Mouse (Mus musculus) urinary bladder, postnatal 10 days (tissue): ENCODE data around the gene Ptprn2.

ENCODE experiments used
- DNase-seq: peaks from one replicate; pipeline ENCODE4 v3.0.0; 2022; ENCODE audit warnings: low spot score

Ptprn2 gene

DNA sequence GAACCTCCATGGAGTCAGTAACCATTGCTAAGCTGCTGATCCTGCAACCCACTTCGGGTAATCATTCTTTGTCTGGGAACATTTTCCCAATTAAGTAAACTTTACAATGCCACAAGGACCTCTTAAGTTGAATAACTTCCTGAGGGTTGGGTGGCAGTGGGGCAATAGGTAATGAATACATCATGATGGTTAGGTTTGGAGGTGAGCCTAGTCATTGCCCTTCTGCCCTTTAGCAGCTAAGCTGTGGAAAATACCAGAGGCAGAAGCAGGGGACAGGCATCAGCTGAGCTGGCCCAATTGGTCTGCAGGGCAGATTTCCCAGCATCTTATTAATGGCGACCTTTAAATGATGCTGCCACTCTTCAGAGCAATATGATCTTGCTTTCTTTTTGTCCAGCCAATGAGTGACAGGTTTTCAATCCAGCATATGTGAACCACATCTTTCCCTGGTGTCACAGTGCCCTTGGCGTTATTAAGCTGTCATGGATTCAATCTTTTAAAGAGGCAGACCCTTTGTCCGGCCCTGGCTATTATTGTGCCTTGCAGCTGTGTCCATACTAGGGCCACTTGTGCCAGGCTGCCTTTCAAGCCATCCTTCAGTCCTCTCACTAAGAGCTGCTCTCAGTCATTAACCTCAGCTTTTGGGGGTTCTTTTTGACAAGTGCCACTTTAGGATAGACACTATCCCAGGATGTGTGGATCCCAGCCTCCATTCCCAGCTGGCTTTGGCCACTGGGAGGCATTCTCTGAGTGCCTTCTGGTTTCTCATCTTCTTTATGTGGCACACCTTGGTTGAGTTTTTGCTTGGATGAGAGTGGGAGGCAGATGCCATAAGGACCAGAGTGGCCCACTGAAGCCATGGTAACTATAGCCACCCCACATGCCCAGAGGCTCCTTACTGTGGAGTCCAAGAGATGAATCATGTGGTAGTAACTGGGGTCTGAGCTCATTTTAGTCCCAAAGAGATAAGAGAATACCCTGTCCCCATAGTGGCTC lies 292.9 kb downstream of the Ptprn2 start:
- DNase-seq: no peak

DNA sequence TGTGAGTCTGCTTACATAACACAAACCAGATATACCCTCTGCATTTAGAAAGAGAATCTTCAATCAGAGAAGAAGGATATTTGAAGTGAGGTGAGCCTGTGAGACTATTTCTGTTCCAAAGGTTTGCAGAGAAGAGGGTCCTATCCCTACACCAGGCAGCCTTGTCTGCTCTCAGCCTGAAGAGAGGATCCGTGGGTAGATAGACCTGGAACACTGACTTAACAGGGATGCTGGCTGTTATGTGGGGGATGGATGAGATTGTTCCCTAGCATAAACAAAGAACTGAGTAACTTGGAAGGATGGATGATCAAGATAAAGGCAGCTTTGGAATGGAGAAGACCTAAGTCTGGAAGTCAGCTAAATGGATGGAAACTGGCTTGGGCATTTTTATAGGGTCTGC lies 294.9 kb downstream of the Ptprn2 start:
- DNase-seq: no peak

DNA sequence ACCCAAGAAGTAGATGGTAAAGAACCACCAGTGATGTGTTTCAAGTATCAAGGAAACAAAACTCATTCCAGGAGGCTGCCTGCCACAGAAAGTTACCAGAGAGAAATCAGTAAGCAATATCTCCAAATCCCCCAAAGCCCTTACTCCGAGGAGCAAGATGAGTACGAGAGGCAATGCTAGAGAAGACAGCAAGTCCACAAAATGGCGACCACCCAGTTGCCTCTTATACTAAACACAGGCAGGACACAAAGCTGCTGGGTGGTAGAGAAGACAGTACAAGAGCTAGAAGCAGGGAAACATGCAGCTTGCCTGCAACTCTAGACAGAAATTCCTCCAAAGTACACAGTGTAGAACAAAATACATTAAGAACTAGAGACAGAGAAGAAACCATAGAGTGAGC lies 300.2 kb downstream of the Ptprn2 start:
- DNase-seq: no peak

DNA sequence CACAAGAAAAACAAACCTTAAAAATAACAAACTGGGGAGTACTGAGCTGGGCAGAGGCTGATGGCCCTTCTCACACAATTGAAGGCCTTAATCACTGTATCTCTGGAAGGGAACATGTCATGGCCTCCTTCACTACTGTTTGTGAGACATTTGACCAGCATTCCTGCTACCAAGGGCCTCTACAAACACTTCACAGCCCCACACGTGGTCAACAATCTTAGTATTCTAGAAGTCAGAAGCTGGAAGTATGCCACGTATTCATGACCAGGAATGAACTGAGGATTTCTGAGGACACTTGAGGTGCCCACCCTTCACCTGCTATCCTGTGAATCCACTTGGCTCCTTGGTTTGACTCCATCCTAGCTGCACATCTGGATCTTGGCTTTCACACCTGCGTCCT lies 302.8 kb downstream of the Ptprn2 start:
- DNase-seq: no peak

DNA sequence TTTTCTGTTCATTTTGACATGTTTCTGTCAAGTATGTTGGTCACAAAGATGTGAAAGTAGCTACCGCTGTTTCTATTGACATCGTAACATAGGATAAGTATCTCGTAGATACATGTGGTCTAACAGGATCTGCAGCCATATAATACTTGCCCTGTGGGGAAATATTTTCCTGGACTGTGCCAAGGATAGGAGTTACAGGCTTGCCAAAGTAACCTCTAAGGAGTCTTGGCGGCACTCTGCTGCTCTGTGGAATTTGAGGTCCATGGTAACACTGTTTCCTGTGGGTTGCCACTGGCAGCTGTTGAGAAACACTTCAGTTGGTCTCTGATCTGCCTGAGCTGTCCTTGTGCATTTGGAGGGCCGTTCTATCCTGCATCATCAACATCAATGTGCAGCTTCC lies 317.8 kb downstream of the Ptprn2 start:
- DNase-seq: no peak

DNA sequence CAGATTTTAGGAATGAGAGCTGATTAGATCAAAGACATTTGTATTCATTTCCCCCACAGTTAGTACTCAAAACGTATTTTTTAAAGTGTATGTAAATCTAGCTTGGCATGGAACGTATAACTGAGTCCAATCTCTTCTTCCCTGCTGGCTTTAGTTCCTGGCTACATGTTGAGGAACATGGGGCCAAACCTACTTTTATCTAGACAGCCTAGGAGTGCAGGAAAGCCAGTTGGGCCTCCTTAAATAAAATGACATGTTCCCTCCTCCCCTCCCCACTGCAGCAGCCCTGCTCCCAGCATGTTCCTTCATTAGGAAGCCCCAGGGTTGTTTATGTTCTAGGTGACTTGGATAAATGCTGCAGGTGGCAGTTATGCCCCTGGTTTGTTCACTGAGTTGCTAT lies 319.2 kb downstream of the Ptprn2 start:
- no peak for DNase-seq

DNA sequence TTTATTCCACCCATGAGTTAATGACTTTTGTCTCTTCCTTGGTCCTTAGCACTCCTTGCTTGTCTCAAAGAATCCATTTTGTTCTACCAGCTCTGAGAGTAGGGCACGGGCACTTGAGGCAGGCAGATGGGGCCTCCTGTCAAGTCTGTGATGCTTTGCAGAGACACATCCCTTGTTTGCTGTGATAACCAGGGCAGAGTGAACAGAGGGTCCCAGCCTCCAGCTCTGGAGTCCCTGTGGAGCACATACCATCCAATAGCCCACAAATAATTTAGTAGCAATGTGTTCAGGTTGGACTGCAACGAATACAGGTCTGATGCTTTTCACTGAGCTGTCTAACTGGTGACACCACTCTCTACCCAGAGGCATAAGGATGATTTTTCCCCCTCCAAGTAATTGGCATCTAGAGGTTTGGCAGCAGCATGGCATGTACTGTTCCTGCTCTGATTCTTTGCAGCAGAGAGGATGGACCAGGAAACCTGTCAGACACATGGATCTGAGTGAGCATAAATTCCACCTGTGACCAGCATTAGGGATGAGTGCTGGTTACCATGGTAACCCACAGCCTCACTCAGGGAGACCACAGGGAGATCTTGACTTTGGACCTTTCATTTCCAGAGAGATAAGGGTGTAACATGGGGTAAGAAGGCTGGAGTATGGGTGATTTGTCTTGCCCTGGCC lies 319.7 kb downstream of the Ptprn2 start:
- no peak for DNase-seq

DNA sequence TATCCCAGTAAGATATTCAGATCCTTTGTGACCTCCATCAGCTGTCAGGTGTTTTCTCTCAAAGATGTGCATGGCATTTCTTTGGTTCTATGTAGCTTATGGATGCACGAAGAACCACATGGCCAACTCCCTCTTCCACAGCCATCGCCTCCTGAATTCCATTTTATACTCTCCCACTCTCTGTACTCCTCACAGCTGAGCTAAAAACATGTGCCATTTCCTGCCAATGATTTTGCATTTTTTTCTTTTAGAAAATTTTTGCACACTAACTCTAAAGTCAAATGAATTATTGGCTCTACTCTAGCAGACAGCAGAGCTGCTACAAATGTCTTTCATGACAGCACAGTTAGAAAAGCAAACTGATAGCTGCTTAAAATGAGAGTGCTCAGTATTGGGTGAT lies 320.6 kb downstream of the Ptprn2 start:
- DNase-seq: no peak

DNA sequence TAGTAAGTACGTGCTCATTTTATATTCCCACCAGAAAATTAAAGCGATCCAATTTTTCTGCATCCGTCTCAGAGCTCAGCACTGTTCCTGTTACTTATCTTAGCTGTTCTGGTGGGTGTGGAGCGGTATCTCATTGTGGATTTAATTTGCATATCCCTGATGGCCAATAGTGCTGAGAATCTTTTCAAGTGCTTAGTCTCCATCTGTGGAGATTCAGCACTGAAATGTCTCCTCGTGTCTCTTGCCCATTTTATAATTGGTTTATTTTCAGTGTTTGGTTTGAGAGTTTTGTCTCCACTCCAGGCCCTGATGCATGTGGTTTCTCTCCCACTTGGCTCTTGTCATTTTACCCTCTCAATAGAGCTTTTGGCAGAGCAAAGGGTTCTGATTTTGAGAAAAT lies 327.5 kb downstream of the Ptprn2 start:
- no peak for DNase-seq

DNA sequence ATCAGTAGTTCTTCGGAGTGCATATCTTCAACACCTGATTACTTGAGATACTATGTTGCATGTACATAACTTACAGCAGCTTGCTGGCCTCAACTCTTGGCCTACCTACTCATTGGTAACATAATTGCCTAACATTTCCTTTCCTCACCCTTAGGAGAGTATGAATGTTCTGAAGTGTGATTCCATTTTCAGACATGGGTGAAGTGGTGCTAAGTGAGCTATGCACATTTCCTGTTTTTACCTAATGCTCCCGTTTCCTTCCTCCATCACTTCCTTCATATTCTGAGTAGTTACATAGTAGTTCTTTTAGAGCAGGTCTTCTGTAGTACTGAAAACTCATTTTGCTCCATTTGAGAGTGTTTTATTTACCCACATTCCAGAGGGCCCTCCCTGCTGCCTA lies 334.3 kb downstream of the Ptprn2 start:
- DNase-seq: no peak

DNA sequence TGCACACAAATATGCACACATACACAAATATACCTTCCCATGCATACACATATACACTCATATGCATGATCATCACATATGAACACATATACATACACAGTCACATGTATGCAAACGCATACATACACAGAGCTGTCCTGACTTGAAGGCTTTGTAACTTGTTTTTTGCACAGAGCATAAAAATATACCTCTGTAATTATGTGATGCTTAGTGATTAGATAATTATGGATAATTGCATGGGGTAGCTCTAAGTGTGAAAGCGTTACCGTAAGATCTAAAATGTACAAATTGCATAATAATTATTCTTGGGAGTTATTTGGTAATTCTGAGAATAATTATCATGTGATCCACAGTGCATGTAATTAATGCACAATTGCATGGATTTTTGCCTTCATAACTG lies 337.8 kb downstream of the Ptprn2 start:
- DNase-seq: no peak

DNA sequence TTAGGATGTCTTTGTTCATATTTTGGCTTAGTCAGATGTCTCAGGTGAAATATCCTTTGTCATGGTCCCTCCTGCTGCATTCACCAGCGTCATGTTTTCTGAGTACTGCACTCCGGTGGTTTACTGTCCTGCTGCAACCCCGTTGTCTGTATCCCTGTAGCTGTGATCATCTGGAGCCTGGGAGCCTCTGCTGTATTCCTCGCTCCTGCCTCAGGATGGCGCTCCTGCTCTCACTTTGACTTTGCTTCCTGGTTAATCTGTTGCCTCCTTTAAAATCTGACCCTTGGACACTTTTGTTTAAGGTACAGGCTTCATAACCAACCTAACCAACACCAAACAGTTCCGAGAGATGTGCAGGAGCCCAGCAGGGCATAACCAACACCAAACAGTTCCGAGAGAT lies 342.2 kb downstream of the Ptprn2 start:
- DNase-seq: no peak

DNA sequence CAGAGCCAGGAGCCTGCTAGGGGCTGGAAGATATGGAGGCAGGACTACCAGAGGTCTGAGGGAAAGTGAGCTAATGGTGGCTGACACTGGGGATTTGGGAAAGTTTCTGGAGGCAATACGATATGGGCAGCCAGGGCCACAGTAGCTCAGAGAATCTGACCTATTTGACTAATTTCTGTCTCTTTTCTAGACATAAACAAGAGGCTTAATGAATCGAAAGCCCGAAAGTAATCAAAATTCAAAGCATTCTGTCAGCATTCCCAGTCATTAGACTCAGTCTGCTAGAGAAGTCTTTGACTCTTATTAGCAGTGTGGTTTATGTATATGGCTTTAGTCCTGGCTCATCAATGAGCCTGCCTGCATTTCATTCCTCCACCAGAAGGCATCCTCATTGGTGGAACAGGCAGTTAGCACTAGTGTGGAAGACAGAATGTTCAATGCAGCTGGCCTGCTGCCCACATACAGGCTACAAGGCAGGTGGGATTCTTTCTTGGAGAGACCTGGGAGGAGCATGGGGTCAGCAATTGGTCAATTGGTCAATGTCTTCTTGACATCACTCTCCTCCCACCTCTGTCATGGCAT lies 353.2 kb downstream of the Ptprn2 start:
- DNase-seq: no peak

DNA sequence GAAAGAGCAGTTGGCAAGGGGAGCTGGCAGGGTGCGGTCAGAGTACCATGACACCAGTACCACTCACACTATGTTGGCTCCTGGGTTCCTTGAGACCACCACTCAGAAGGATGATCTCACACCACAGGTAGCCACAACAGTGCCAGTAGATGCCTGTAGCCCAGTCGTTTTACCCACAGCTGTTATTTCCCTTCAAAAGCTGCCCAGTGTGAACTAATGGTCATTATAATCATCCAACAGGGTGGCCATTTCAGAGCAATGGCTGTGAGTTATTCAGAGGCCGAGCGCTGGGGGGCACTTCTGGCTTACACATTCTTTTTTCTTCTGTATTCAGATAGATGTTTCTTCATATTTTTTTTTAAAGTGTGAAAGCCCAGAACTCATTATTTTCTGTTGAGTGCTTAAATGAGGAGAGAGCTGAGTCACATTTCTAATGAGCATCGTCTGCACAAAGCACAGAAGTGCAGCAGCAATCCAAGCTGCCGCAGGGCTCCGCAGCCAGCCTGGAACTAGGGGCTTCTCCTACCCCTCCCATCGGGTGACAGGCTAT lies 357.3 kb downstream of the Ptprn2 start:
- DNase-seq: no peak

DNA sequence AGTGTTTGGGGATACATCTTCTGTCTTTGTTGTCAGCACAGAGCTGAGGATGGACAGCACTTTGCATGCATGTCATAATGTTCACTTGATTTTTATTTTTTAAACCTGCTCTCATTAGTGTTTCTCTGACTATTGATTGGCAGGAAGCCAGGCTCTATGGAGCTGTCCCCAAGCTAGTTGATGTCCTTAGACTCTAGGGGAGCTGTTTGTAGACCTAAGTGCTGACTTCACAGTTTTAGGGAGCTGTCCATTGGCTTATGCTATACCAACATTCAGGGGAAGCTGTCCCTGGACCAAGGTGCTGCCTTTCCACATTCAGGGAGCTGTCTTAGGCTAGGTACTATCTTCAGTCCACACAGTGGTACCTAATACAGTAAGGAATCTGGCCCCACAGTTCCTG lies 360.7 kb downstream of the Ptprn2 start:
- DNase-seq: no peak

DNA sequence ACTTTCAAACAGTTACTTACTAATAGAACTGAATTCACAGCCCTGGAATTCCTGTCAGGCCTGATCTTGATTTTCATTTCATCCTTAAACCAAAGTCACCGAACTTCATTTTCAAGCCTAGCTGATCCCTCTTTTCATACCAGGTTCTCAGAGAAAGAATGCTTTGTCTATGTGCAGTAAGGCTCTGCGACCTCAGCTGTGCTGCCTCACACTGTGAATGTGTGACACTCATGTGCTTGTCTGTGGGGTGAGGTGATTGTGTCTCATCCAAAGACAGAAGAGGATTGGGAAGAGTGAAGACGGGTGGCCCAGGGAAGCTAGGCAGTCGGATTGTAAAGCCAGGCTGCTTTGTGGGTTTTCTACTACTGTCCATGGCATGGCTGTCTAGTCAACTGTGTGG lies 361.5 kb downstream of the Ptprn2 start:
- DNase-seq: no peak

DNA sequence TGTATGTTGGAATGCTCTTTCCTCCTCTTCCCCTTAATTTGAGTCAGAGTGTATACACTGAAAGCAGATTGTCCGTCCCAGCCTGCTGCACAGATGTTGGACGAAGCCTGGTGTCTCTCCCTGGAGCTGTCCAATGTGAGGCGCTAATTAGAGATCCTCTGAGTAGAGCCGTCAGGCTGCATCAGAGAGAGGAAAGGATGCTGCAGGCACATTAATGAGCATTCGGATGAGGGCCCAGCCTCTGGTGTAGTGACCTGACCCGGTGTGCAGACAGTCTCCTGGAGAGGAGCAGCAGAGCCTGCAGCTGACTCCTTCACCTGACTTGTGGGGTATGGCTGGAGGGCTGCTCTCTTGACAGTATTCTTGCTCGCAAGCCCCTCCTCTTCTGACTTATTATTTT lies 370.8 kb downstream of the Ptprn2 start:
- no peak for DNase-seq

DNA sequence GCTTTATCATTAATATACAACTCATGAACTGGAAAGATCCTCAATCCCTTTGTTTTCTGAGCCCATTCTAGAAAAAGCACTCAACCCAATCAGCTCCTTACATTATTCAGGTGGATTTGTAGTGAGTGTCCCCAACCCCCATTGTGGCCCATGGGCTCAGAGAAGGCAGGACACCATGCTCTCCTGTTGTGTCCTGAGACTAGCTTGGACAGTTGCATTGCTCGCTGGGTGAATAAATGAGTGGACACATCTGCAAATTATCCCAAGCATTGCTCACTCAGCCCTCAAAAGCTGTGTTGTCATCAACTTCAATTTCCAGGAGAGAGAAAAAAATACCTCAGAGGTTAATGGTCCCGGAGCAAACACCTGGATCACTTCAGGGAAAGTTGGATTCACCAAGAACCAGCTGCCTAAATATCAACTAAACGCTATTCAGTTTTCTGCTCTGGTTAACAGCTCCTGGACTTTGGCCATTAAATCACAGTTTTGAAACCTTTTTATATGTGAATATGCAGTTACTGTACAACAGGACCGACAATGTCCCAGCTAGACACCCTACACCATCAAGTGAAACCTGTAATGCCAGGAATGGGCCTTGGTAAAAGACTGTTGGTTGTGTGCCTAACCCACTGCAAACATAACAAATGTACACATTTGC lies 376.0 kb downstream of the Ptprn2 start:
- no peak for DNase-seq

DNA sequence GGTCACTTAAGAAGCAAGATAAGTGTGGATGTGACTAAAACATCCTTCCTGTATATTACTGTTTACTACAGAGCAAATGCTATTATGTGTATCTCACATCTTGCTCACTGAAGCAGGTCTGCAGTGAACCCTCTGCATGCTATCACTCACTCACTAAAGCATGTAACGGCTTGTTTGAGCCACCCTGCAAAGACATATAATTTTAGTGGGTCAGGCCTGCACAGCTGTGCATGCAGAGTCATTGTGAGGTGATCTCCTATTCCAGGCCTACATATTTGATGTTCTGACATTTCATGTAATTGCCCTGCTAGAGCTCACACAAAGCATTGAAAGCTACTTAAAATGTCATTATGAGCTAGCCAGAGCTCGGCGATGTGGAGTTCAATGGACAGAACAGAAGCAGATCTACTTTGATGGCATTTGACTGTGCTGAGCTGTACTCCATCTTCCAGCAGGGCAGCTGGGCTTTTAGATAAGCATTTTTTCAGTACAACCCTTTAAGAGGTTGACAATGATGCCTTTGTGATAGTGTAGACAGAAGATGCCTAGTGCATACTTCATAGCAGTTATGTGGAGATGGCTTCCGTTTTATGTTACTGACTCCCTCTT lies 377.9 kb downstream of the Ptprn2 start:
- DNase-seq: no peak

DNA sequence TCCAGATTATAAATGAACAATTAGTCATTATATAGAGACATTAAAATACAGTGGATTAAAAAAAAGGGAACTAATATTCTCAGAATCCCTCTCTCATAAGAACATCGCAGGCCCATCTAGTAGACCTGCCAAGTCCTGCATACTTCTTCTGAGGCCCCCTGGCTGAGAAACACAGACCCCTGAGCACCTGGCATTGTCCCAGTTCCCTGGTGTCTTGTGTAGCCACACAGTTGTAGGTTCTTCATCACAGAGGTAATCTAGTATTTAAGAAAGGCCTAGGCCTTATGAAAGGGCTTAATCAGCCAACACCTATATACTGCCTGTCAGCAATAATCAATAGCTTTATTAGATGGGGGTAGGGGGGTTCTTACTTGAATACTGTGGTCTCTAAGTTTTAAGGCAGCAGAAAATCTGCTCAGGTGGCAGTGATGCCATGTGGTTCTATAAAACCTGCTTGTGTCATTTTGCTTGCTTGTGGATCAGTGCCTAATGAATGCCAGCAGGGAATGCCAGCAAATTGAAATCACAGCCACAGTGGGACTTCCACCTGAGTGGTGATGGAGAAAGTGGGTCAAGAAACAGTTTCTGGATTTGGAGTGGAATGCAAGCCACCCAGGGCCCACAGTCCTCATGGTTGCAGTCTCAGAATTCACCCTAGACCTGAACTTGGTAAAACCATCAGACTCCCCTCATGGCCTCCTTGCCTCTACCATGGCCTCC lies 388.5 kb downstream of the Ptprn2 start:
- no peak for DNase-seq
